Mouse (Mus musculus) cortical plate, adult 2 months (tissue): Measurements from ENCODE around the gene Stox2.

Source experiments
- CTCF ChIP-seq: fragments of 200-500 bp; IDR thresholded peaks from 2 replicates; pipeline ENCODE4 v1.5.1; 2011; ENCODE audit warnings: mild to moderate bottlenecking, control low read depth, low read length; ENCODE audit not compliant: insufficient read depth; ENCODE audit errors: extremely low read depth
- POLR2A ChIP-seq: fragments of 200-500 bp; IDR thresholded peaks from 2 replicates; pipeline ENCODE4 v1.6.1; 2011; ENCODE audit warnings: mild to moderate bottlenecking, low read length, control low read depth; ENCODE audit not compliant: insufficient read depth; ENCODE audit errors: extremely low read depth

DNA sequence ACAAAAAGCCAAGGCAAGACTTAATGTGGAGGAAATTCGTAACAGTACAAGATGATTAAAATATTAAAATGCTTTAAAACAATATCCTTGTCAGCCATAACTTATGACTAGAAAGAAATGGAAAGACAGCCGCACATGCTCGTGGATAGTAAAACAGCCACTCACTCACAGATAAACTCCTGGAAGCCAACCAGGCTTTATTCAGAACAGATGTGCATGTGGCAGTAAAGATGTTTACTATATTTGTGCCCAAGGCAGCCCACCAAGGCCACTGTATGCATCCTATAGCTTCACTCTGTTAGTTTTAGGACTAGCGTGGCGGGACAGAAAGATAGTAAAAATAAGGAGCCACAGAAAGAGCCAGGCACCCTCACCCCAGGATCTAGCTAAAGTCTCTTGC is 115.2 kb downstream of the Stox2 start:
- no peak for TF ChIP-seq POLR2A
- no peak for TF ChIP-seq CTCF
